Mouse (Mus musculus) cerebellum, adult 2 months (tissue): ENCODE measurements at regions not wholly inside any gene's neighbourhood (a gene's known extent, or its start where the extent isn't known, plus 50 kb on each side); places are given as distances from the start of the nearest gene placed in this dataset.

Experiments used
- DNase-seq, 2 experiments: peaks; one replicate each; pipeline ENCODE4 v3.0.0; 2021
- H3K27ac ChIP-seq: fragments of 200-500 bp; 2 replicates; pipeline ENCODE4 v1.5.1; 2012; ENCODE audit warnings: low read length, control low read depth, inconsistent platforms; ENCODE audit not compliant: insufficient read depth
- H3K27me3 ChIP-seq: fragments of 200-500 bp; 2 replicates; pipeline ENCODE4 v1.6.1; 2012; ENCODE audit warnings: inconsistent platforms, mild to moderate bottlenecking, low read length, moderate library complexity; ENCODE audit not compliant: control insufficient read depth, insufficient read depth
- H3K4me1 ChIP-seq: fragments of 200-500 bp; 2 replicates; pipeline ENCODE4 v1.6.1; 2011; ENCODE audit warnings: low read length; ENCODE audit not compliant: control insufficient read depth, insufficient read depth
- H3K4me3 ChIP-seq: fragments of 200-500 bp; replicated peaks from 2 replicates; pipeline ENCODE3; 2011; ENCODE audit warnings: mild to moderate bottlenecking, low read depth, low read length, control low read depth; ENCODE audit not compliant: insufficient read depth
- CTCF ChIP-seq: fragments of 200-500 bp; IDR thresholded peaks from 2 replicates; pipeline ENCODE4 v1.5.1; 2011; ENCODE audit warnings: low read depth, mild to moderate bottlenecking, control low read depth, low read length, moderate library complexity, borderline replicate concordance; ENCODE audit not compliant: insufficient read depth
- POLR2A ChIP-seq: fragments of 200-500 bp; IDR thresholded peaks from 2 replicates; pipeline ENCODE4 v1.6.1; 2011; ENCODE audit warnings: low read length, control low read depth, borderline replicate concordance; ENCODE audit not compliant: insufficient read depth
- WGBS: fragments of 180-500 bp; shearing (Covaris S2); methylation state at CpG from one replicate; pipeline ENCODE4 v1.1.7; 2018; 5-methylcytosine and 5-hydroxymethylcytosine counted together

DNA sequence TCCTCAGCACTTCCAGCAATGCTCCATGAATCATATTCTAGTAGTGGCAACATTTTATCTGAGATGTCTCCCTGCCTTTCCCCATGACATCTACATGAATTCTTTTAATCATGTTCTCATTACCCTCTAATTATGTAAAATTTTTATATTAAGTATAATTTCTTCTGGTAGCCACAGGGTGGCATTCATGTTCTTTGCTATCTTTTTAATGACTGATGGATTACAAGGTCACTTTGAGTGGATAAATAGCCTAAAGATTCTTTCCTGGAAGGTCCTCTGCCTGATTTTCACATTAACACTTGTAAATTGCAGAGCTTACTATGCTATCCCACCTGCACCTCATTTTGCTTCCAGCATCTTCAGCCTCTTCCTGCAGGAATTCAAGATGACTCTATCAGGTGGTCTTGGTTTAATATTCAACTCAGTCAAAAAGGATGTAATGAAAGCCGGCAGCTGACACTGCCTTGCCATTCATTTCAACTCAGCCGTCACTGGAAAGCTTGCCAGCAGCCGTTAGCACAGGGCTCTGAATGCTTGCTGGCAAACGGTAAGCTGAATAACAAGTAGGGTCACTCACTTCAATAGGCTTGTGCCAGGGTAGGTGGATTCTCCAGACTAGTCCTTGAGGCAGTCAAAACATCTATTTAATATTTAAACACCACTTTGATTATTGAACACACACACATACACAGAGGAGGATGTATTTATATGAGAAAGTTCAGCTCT, 97.0 kb upstream of the Fshr start:
- no peaks in the 10 kb centered on the region for H3K27me3 ChIP-seq
- no peak for TF ChIP-seq CTCF
- no peak for TF ChIP-seq POLR2A
- no peak overlapping the region for H3K27ac ChIP-seq
- no peaks in the 10 kb centered on the region for H3K4me1 ChIP-seq
- 9% methylated on average over 4 of the region's 4 CpGs for WGBS
- DNase-seq: peak in 1 of 2 experiments; percentile 6
- no peak overlapping the region for H3K4me3 ChIP-seq

DNA sequence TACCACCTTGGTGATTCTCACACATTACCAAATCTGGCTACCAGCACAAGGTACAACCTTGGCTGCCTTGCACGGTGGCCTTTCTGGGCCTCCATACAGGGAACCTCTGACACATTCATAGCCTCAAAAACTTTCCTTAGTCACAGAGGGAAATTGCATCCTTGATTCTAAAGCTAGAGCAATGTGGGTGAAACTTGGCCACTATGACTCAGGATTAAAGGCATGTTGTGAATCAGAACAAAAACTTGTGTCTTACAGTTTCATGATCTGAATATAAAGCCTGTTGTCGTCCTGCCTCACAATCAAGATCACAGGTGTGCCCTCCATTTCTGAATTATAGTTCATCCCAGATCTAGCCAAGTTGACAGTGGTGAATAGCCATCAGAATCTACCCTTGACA, 80.8 kb upstream of the Fshr start:
- H3K4me1 ChIP-seq: no peaks in the 10 kb centered on the region
- TF ChIP-seq POLR2A (no peak), CTCF (no peak)
- no peak overlapping the region for H3K4me3 ChIP-seq
- DNase-seq: no peak
- H3K27me3 ChIP-seq: no peaks in the 10 kb centered on the region
- 90% methylated on average over 2 of the region's 2 CpGs for WGBS
- no peak overlapping the region for H3K27ac ChIP-seq

GRCm38 (mm10) chr17:89272141-89272540, 71.7 kb upstream of the Fshr start:
- Histone ChIP-seq H3K4me1 (no peaks in the 10 kb centered on the region), H3K27ac (no peak overlapping the region), H3K27me3 (no peaks in the 10 kb centered on the region), H3K4me3 (no peak overlapping the region)
- DNase-seq: no peak
- TF ChIP-seq POLR2A (no peak), CTCF (no peak)

DNA sequence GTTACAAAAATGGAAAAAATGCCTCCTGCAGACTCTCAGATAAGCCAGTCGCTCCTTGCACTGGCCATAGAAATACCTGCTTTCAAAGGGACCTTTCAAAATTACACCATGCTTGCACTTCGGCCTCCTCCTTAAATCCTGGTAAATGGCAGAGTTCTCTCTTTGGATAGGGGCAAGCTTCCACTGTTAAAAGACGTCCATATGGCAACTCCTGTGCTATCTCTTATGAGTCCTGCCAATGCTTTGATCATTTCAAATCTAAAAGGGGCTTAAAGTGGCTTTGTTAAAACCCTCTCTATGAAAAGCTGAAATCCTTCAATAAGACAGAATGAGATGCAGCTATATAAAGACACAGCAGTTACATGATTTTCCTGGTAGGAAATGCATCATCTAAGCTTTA, 55.2 kb upstream of the Fshr start:
- TF ChIP-seq CTCF (no peak), POLR2A (no peak)
- DNase-seq: no peak
- H3K4me3 ChIP-seq: no peak overlapping the region
- H3K4me1 ChIP-seq: no peaks in the 10 kb centered on the region
- H3K27ac ChIP-seq: no peak overlapping the region
- 72% methylated on average over 3 of the region's 3 CpGs for WGBS
- no peaks in the 10 kb centered on the region for H3K27me3 ChIP-seq

DNA sequence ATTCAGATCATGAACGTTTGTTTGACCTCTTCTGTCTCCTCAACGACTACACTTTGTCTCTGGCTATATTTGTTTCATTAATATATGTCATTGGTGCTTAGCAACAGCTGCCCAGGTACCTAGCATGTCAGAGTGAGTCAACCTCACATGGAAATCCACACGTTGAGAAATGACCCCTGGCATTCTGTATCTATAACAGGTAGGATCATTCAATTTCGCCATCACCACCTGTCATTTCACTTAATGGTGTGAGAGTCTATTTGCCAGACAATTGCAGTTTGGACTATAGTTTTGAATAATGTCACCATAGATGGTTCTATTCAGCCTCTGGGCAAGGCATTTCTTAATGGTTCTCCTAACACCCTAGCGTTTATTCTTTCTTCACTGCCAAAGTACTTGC, 50.3 kb upstream of the Fshr start:
- 74% methylated on average over 5 of the region's 5 CpGs for WGBS
- H3K4me3 ChIP-seq: no peak overlapping the region
- H3K27ac ChIP-seq: no peak overlapping the region

More for the DNA sequence above, 50.3 kb upstream of the Fshr start:
- no peak for TF ChIP-seq CTCF
- no peak for TF ChIP-seq POLR2A
- no peak for DNase-seq
- Histone ChIP-seq H3K4me1 (no peaks in the 10 kb centered on the region), H3K27me3 (no peaks in the 10 kb centered on the region)
